Mouse (Mus musculus) midbrain, embryonic 11.5 days (tissue): ENCODE data around the gene Perp. TPM values are rescaled to one million over a fixed set of nuclear protein-coding genes. Genes with fewer than 3 reads are reported as not detected.

ENCODE experiments used
- ATAC-seq: fragments of 200-750 bp; cut with Nextera tagmentation; 2 replicates; pipeline ENCODE4 v1.8.0; 2017; ENCODE audit warnings: moderate TSS enrichment, moderate library complexity; ENCODE audit not compliant: low FRiP score
- DNase-seq: peaks from one replicate; pipeline ENCODE4 v3.0.0; 2015; ENCODE audit warnings: low spot score; ENCODE audit errors: missing footprints
- H3K27ac ChIP-seq: fragments of 300-500 bp; sonication (generic); 2 replicates; pipeline ENCODE4 v1.5.1; 2014; ENCODE audit warnings: low read depth, low read length
- H3K27me3 ChIP-seq: fragments of 300-500 bp; sonication (generic); 2 replicates; pipeline ENCODE4 v1.6.1; 2014; ENCODE audit warnings: mild to moderate bottlenecking, low read length, moderate library complexity, mixed read lengths; ENCODE audit not compliant: control insufficient read depth, insufficient read depth
- H3K36me3 ChIP-seq: fragments of 300-500 bp; sonication (generic); 2 replicates; pipeline ENCODE4 v1.6.1; 2014; ENCODE audit warnings: mild to moderate bottlenecking, low read length, moderate library complexity, mixed read lengths; ENCODE audit not compliant: control insufficient read depth, insufficient read depth
- H3K4me1 ChIP-seq: fragments of 300-500 bp; sonication (generic); 2 replicates; pipeline ENCODE4 v1.6.1; 2014; ENCODE audit warnings: low read length; ENCODE audit not compliant: control insufficient read depth, insufficient read depth
- H3K4me2 ChIP-seq: fragments of 300-500 bp; sonication (generic); 2 replicates; pipeline ENCODE4 v1.6.1; 2014; ENCODE audit warnings: mild to moderate bottlenecking, moderate library complexity
- H3K4me3 ChIP-seq: fragments of 300-500 bp; sonication (generic); 2 replicates; pipeline ENCODE4 v1.5.1; 2014; ENCODE audit warnings: low read depth, low read length
- H3K9ac ChIP-seq: fragments of 300-500 bp; sonication (generic); 2 replicates; pipeline ENCODE4 v1.6.1; 2014; ENCODE audit warnings: low read length
- H3K9me3 ChIP-seq: fragments of 300-500 bp; sonication (generic); 2 replicates; pipeline ENCODE4 v1.6.1; 2016; ENCODE audit warnings: low read length; ENCODE audit not compliant: control insufficient read depth
- WGBS: fragments of 180-500 bp; shearing (Covaris S2); extraction: QIAGEN DNeasy Blood & Tissue Kit; methylation state at CpG from one replicate; pipeline ENCODE4 v1.1.7; 2014; 5-methylcytosine and 5-hydroxymethylcytosine counted together
- polyA plus RNA-seq: library from polyadenylated mRNA; unstranded; fragments of >200 nt; fragmentation: Nextera tagmentation; extraction: Ambion mirVana; gene quantifications from 2 replicates; pipeline ENCODE4 v1.2.1, GENCODE M21; 2014

The Perp gene
- polyA plus RNA-seq: 6.0 and 6.1 TPM in 2 replicates

- H3K9me3 ChIP-seq: no peaks in the 10 kb centered on the region
- peaks cover 28% of the 10 kb centered on the region for H3K27me3 ChIP-seq
- no peak within 1 kb of the TSS for H3K27ac ChIP-seq
- ATAC-seq: peak; percentile 89
- peaks cover 3% of the 10 kb centered on the region; the same call in 1 of the 2 replicates for H3K4me1 ChIP-seq
- H3K9ac ChIP-seq: peak within 1 kb of the TSS; percentile 54; the same call in 1 of the 2 replicates
- peak within 1 kb of the TSS; percentile 92 for H3K4me2 ChIP-seq
- peak; percentile 93 for DNase-seq
- peak within 1 kb of the TSS; percentile 54 for H3K4me3 ChIP-seq
- 3% methylated on average over 47 of the region's 54 CpGs for WGBS
- H3K36me3 ChIP-seq: no peaks in the 10 kb centered on the region
Observed at GRCm38 (mm10) chr10:18844441-18845286, at the start of gene Perp. Gene Perp, plus strand, starts transcription at chr10:18845020.

- H3K27me3 ChIP-seq: no peaks in the 10 kb centered on the region
- no peaks in the 10 kb centered on the region for H3K36me3 ChIP-seq
- no peak overlapping the region for H3K9ac ChIP-seq
- ATAC-seq (no peak), DNase-seq (no peak)
- H3K4me1 ChIP-seq: no peaks in the 10 kb centered on the region; the same call in 1 of the 2 replicates
- no peak overlapping the region for H3K4me3 ChIP-seq
- 84% methylated on average over 2 of the region's 2 CpGs for WGBS
- no peaks in the 10 kb centered on the region for H3K9me3 ChIP-seq
- no peak overlapping the region for H3K4me2 ChIP-seq
- no peak overlapping the region for H3K27ac ChIP-seq
Observed at GRCm38 (mm10) chr10:18811751-18812150, 33.1 kb upstream of the Perp start.

GRCm38 (mm10) chr10:18816560-18816959, 28.3 kb upstream of the Perp start:
- ATAC-seq (peak; percentile 46; the same call in 1 of the 2 replicates), DNase-seq (no peak)
- Histone ChIP-seq H3K27me3 (no peaks in the 10 kb centered on the region), H3K27ac (no peak overlapping the region), H3K36me3 (no peaks in the 10 kb centered on the region), H3K9ac (no peak overlapping the region), H3K4me1 (no peaks in the 10 kb centered on the region; the same call in 1 of the 2 replicates), H3K4me3 (no peak overlapping the region), H3K4me2 (no peak overlapping the region), H3K9me3 (no peaks in the 10 kb centered on the region)
- 63% methylated on average over 5 of the region's 5 CpGs for WGBS

- Histone ChIP-seq H3K4me1 (no peaks in the 10 kb centered on the region), H3K9me3 (no peaks in the 10 kb centered on the region), H3K4me3 (no peak overlapping the region), H3K9ac (no peak overlapping the region), H3K27ac (no peak overlapping the region), H3K4me2 (no peak overlapping the region), H3K36me3 (no peaks in the 10 kb centered on the region), H3K27me3 (no peaks in the 10 kb centered on the region)
- DNase-seq (no peak), ATAC-seq (no peak)
Observed at GRCm38 (mm10) chr10:18825143-18825542, 19.7 kb upstream of the Perp start.

- no peak for ATAC-seq
- WGBS: 86% methylated on average over 2 of the region's 2 CpGs
- H3K4me1 ChIP-seq: no peaks in the 10 kb centered on the region
- DNase-seq: no peak
- H3K36me3 ChIP-seq: no peaks in the 10 kb centered on the region
- no peak overlapping the region for H3K9ac ChIP-seq
- H3K4me2 ChIP-seq: no peak overlapping the region
- H3K9me3 ChIP-seq: no peaks in the 10 kb centered on the region
- no peak overlapping the region for H3K27ac ChIP-seq
- H3K27me3 ChIP-seq: no peaks in the 10 kb centered on the region
- H3K4me3 ChIP-seq: no peak overlapping the region
Observed at GRCm38 (mm10) chr10:18826107-18826506, 18.7 kb upstream of the Perp start.

GRCm38 (mm10) chr10:18827936-18828335, 16.9 kb upstream of the Perp start:
- DNase-seq (no peak), ATAC-seq (no peak)
- 34% methylated on average over 2 of the region's 2 CpGs for WGBS
- Histone ChIP-seq H3K4me3 (no peak overlapping the region), H3K9ac (no peak overlapping the region), H3K36me3 (no peaks in the 10 kb centered on the region), H3K9me3 (no peaks in the 10 kb centered on the region), H3K4me1 (no peaks in the 10 kb centered on the region), H3K4me2 (no peak overlapping the region), H3K27me3 (no peaks in the 10 kb centered on the region), H3K27ac (no peak overlapping the region)

- Histone ChIP-seq H3K36me3 (no peaks in the 10 kb centered on the region), H3K4me2 (no peak overlapping the region), H3K27me3 (no peaks in the 10 kb centered on the region), H3K9me3 (no peaks in the 10 kb centered on the region), H3K4me1 (no peaks in the 10 kb centered on the region), H3K27ac (no peak overlapping the region), H3K4me3 (no peak overlapping the region), H3K9ac (no peak overlapping the region)
- no peak for DNase-seq
- 85% methylated on average over 4 of the region's 4 CpGs for WGBS
- no peak for ATAC-seq
Observed at GRCm38 (mm10) chr10:18830359-18830758, 14.5 kb upstream of the Perp start.

- 58% methylated on average over 7 of the region's 7 CpGs for WGBS
- Histone ChIP-seq H3K9ac (no peak overlapping the region), H3K27me3 (no peaks in the 10 kb centered on the region), H3K4me2 (no peak overlapping the region), H3K9me3 (no peaks in the 10 kb centered on the region), H3K4me3 (no peak overlapping the region), H3K4me1 (no peaks in the 10 kb centered on the region), H3K36me3 (no peaks in the 10 kb centered on the region), H3K27ac (no peak overlapping the region)
- ATAC-seq (0 out of 2 replicates have a peak, but pooled peaks have one; percentile 16), DNase-seq (no peak)
Observed at GRCm38 (mm10) chr10:18831823-18832222, 13.0 kb upstream of the Perp start.

- Histone ChIP-seq H3K27me3 (no peaks in the 10 kb centered on the region), H3K9ac (no peak overlapping the region), H3K4me2 (no peak overlapping the region), H3K4me3 (no peak overlapping the region), H3K9me3 (no peaks in the 10 kb centered on the region), H3K27ac (no peak overlapping the region), H3K4me1 (no peaks in the 10 kb centered on the region), H3K36me3 (no peaks in the 10 kb centered on the region)
- no peak for ATAC-seq
- no peak for DNase-seq
- WGBS: 76% methylated on average over 2 of the region's 2 CpGs
Observed at GRCm38 (mm10) chr10:18834389-18834788, 10.4 kb upstream of the Perp start.
